Comparison of ENCODE assay signal across 7 mouse cellular contexts in genomic region chr2:28534436-28535262, GRCm38 (mm10). TPM values are rescaled to one million over a fixed set of nuclear protein-coding genes. Genes with fewer than 3 reads are reported as not detected.
DNase-seq lines count a peak whose midpoint lies in the region; ATAC-seq and TF ChIP-seq lines count a peak whose summit lies in the region.

No protein-coding gene starts in this region.

- H3K9ac ChIP-seq in heart, embryonic 15.5 days: peak overlapping the region; percentile 81
- H3K9ac ChIP-seq in midbrain, embryonic 12.5 days (replicated peaks): peak overlapping the region; percentile 72

- H3K9me3 ChIP-seq in heart, embryonic 15.5 days (replicated peaks): no peaks in the 10 kb centered on the region
- H3K9me3 ChIP-seq in limb, embryonic 10.5 days (replicated peaks): no peaks in the 10 kb centered on the region
- no peaks in the 10 kb centered on the region for H3K9me3 ChIP-seq in midbrain, embryonic 12.5 days

- peak overlapping the region; percentile 88 for H3K4me2 ChIP-seq in heart, embryonic 15.5 days
- H3K4me2 ChIP-seq in midbrain, embryonic 12.5 days (replicated peaks): peak overlapping the region; percentile 86

- H3K27me3 ChIP-seq in heart, embryonic 15.5 days: no peaks in the 10 kb centered on the region
- no peaks in the 10 kb centered on the region for H3K27me3 ChIP-seq in limb, embryonic 10.5 days (ENCODE audit: low read depth, poor library complexity, severe bottlenecking)
- H3K27me3 ChIP-seq in midbrain, embryonic 12.5 days: no peaks in the 10 kb centered on the region

- TF ChIP-seq CTCF in bone marrow macrophage, adult 2 months (IDR thresholded peaks at IDR 0.05; ENCODE audit: low read depth, low read length): no peak

- no peaks in the 10 kb centered on the region for H3K36me3 ChIP-seq in heart, embryonic 15.5 days
- H3K36me3 ChIP-seq in limb, embryonic 10.5 days: peaks cover 15% of the 10 kb centered on the region; the same call in 1 of the 2 replicates
- H3K36me3 ChIP-seq in midbrain, embryonic 12.5 days: no peaks in the 10 kb centered on the region

- no peak for TF ChIP-seq POLR2A in bone marrow macrophage, adult 2 months (IDR thresholded peaks at IDR 0.05; ENCODE audit: borderline replicate concordance, low read depth, low read length)

- WGBS in heart, embryonic 15.5 days: 33% methylated on average over 11 of the region's 11 CpGs
- WGBS in limb, embryonic 10.5 days: 12% methylated on average over 11 of the region's 11 CpGs
- 31% methylated on average over 11 of the region's 11 CpGs for WGBS in midbrain, embryonic 12.5 days

- H3K27ac ChIP-seq in bone marrow macrophage, adult 2 months (ENCODE audit: insufficient read depth, low read depth, low read length): 0 out of 2 replicates have a peak overlapping the region, but pooled peaks have one; percentile 3
- H3K27ac ChIP-seq in heart, embryonic 15.5 days: peak overlapping the region; percentile 84
- H3K27ac ChIP-seq in limb, embryonic 10.5 days: peak overlapping the region; percentile 90
- H3K27ac ChIP-seq in midbrain, embryonic 12.5 days (replicated peaks): peak overlapping the region; percentile 76

- ATAC-seq in heart, embryonic 15.5 days (replicated peaks; ENCODE audit: insufficient number of reproducible peaks, insufficient read depth, low FRiP score, low read depth): peak; percentile 23; the same call in 1 of the 2 replicates
- ATAC-seq in midbrain, embryonic 12.5 days (ENCODE audit: low FRiP score, low read depth): no peak

- DNase-seq in embryo, embryonic 11 days: peak; percentile 72
- peak; percentile 73 for DNase-seq in limb, embryonic 10.5 days (ENCODE audit: low spot score)
- no peak for DNase-seq in testis, postnatal 14 days (ENCODE audit: low spot score)
- no peak for DNase-seq in urinary bladder, adult 18-20 months (ENCODE audit: low spot score in 2 of 2)

- peak overlapping the region; percentile 61 for H3K4me3 ChIP-seq in bone marrow macrophage, adult 2 months (ENCODE audit: insufficient read depth, low read length)
- H3K4me3 ChIP-seq in heart, embryonic 15.5 days: peak overlapping the region; percentile 78
- H3K4me3 ChIP-seq in limb, embryonic 10.5 days: peak overlapping the region; percentile 78
- H3K4me3 ChIP-seq in midbrain, embryonic 12.5 days: peak overlapping the region; percentile 19

- peaks cover 62% of the 10 kb centered on the region for H3K4me1 ChIP-seq in bone marrow macrophage, adult 2 months (ENCODE audit: control insufficient read depth, insufficient read depth, low read length)
- peaks cover 92% of the 10 kb centered on the region for H3K4me1 ChIP-seq in heart, embryonic 15.5 days (replicated peaks)
- H3K4me1 ChIP-seq in limb, embryonic 10.5 days: peaks cover 94% of the 10 kb centered on the region
- peaks cover 96% of the 10 kb centered on the region for H3K4me1 ChIP-seq in midbrain, embryonic 12.5 days

RNA-seq across cellular contexts. Expression of gene Ralgds, which starts 21.7 kb away (rescaled TPM):
- 30.6 and 37.0 TPM in 2 replicates for polyA plus RNA-seq in bone marrow macrophage, adult 2 months (2012; ENCODE audit: insufficient read depth, insufficient read length, missing spikeins)
- 17.5 and 24.6 TPM in 2 replicates for polyA plus RNA-seq in heart, embryonic 15.5 days (2015; fragmentation: Nextera tagmentation; extraction: Ambion mirVana)
- polyA plus RNA-seq in limb, embryonic 10.5 days (2016; fragmentation: Nextera tagmentation; extraction: Ambion mirVana): 46.7 and 58.9 TPM in 2 replicates
- polyA plus RNA-seq in midbrain, embryonic 12.5 days (2016; fragmentation: Nextera tagmentation; extraction: Ambion mirVana): 87.6 and 93.5 TPM in 2 replicates

RNA-seq across cellular contexts. Expression of gene Cel, which starts 28.6 kb away (rescaled TPM):
- not detected in 2 replicates for polyA plus RNA-seq in bone marrow macrophage, adult 2 months (2012; ENCODE audit: insufficient read depth, insufficient read length, missing spikeins)
- polyA plus RNA-seq in heart, embryonic 15.5 days (2015; fragmentation: Nextera tagmentation; extraction: Ambion mirVana): 0.25 TPM in 1 of 2 replicates, not detected in the other
- polyA plus RNA-seq in limb, embryonic 10.5 days (2016; fragmentation: Nextera tagmentation; extraction: Ambion mirVana): not detected in 2 replicates
- not detected in 2 replicates for polyA plus RNA-seq in midbrain, embryonic 12.5 days (2016; fragmentation: Nextera tagmentation; extraction: Ambion mirVana)

RNA-seq across cellular contexts. Expression of gene Gm10134, which starts 28.8 kb away (rescaled TPM):
- polyA plus RNA-seq in bone marrow macrophage, adult 2 months (2012; ENCODE audit: insufficient read depth, insufficient read length, missing spikeins): 5.1 and 8.2 TPM in 2 replicates
- 1.3 and 1.5 TPM in 2 replicates for polyA plus RNA-seq in heart, embryonic 15.5 days (2015; fragmentation: Nextera tagmentation; extraction: Ambion mirVana)
- polyA plus RNA-seq in limb, embryonic 10.5 days (2016; fragmentation: Nextera tagmentation; extraction: Ambion mirVana): not detected in 2 replicates
- polyA plus RNA-seq in midbrain, embryonic 12.5 days (2016; fragmentation: Nextera tagmentation; extraction: Ambion mirVana): 1.5 TPM in 1 of 2 replicates, not detected in the other

RNA-seq across cellular contexts. Expression of gene Gbgt1, which starts 38.0 kb away (rescaled TPM):
- 16.0 and 18.4 TPM in 2 replicates for polyA plus RNA-seq in bone marrow macrophage, adult 2 months (2012; ENCODE audit: insufficient read depth, insufficient read length, missing spikeins)
- 0.67 and 1.1 TPM in 2 replicates for polyA plus RNA-seq in heart, embryonic 15.5 days (2015; fragmentation: Nextera tagmentation; extraction: Ambion mirVana)
- not detected in 2 replicates for polyA plus RNA-seq in limb, embryonic 10.5 days (2016; fragmentation: Nextera tagmentation; extraction: Ambion mirVana)
- polyA plus RNA-seq in midbrain, embryonic 12.5 days (2016; fragmentation: Nextera tagmentation; extraction: Ambion mirVana): 1.0 and 1.2 TPM in 2 replicates

RNA-seq across cellular contexts. Expression of gene Gtf3c5, which starts 48.9 kb away (rescaled TPM):
- polyA plus RNA-seq in bone marrow macrophage, adult 2 months (2012; ENCODE audit: insufficient read depth, insufficient read length, missing spikeins): 11.3 and 12.9 TPM in 2 replicates
- 24.0 and 27.8 TPM in 2 replicates for polyA plus RNA-seq in heart, embryonic 15.5 days (2015; fragmentation: Nextera tagmentation; extraction: Ambion mirVana)
- polyA plus RNA-seq in limb, embryonic 10.5 days (2016; fragmentation: Nextera tagmentation; extraction: Ambion mirVana): 69.9 and 71.6 TPM in 2 replicates
- polyA plus RNA-seq in midbrain, embryonic 12.5 days (2016; fragmentation: Nextera tagmentation; extraction: Ambion mirVana): 51.9 and 55.5 TPM in 2 replicates

Comparison
In these comparisons a context has a peak if more than half of its experiments do, and no peak if none do; other contexts are left out.
1. H3K27ac ChIP-seq: peak in every context shown above with its lines; median percentile 90 in limb, embryonic 10.5 days; 84 in heart, embryonic 15.5 days; 76 in midbrain, embryonic 12.5 days; 3 in bone marrow macrophage, adult 2 months.
2. H3K4me3 ChIP-seq: peak in every context shown above with its lines; median percentile 78 in heart, embryonic 15.5 days; 78 in limb, embryonic 10.5 days; 61 in bone marrow macrophage, adult 2 months; 19 in midbrain, embryonic 12.5 days.
3. DNase-seq: peak in embryo, embryonic 11 days (single experiment) and limb, embryonic 10.5 days (single experiment); none in testis, postnatal 14 days (single experiment) and urinary bladder, adult 18-20 months (0 of 2).